Mouse (Mus musculus): Measurements from ENCODE around the gene Ttc4. TPM values are rescaled to one million over a fixed set of nuclear protein-coding genes. Genes with fewer than 3 reads are reported as not detected.
A peak's percentile ranks its signal among the peaks of the same experiment; 100 is the strongest.

The Ttc4 gene
- polyA plus RNA-seq, 1 experiment from 2014 or later = 79.5 TPM

DNA sequence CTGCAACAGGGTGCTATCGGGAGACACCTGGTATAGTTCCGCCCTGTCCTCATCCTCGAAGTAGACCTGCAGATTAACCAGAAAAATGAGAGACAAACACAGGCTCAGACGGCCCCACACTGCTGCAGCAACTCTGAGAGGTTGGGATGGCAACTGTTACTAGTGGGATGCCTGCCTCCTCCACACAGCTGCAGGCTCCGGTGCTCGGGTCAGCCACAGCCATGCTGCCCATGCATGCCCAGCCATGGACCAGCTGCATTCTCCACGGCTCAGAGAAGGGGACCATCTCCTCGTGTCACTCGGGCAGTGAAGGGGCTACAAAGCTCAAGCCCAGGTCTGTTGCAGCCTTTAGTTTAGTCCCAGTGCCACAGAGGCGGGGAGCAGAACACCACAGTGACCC, 13.1 kb downstream of the Ttc4 start:
- Histone ChIP-seq H3K9ac (replicated peaks; ENCODE audit: low read depth, low read length) (no peak overlapping the region), H3K9me3 (ENCODE audit: control insufficient read depth, low read depth, low read length) (no peaks in the 10 kb centered on the region), H3K27ac (ENCODE audit: low read length) (no peak overlapping the region), H3K4me3 (ENCODE audit: low read depth, low read length) (no peak overlapping the region), H3K4me2 (replicated peaks; ENCODE audit: low read depth, low read length) (no peak overlapping the region), H3K36me3 (ENCODE audit: control insufficient read depth, insufficient read depth, low read length) (peaks cover 82% of the 10 kb centered on the region), H3K4me1 (ENCODE audit: control insufficient read depth, insufficient read depth, low read length) (no peaks in the 10 kb centered on the region), H3K27me3 (ENCODE audit: control insufficient read depth, insufficient read depth, low read length) (no peaks in the 10 kb centered on the region)
- WGBS = 93% methylated on average over 10 of the region's 10 CpGs
- ATAC-seq (ENCODE audit: insufficient number of reproducible peaks, insufficient read depth, low FRiP score, low read depth) = no peak

DNA sequence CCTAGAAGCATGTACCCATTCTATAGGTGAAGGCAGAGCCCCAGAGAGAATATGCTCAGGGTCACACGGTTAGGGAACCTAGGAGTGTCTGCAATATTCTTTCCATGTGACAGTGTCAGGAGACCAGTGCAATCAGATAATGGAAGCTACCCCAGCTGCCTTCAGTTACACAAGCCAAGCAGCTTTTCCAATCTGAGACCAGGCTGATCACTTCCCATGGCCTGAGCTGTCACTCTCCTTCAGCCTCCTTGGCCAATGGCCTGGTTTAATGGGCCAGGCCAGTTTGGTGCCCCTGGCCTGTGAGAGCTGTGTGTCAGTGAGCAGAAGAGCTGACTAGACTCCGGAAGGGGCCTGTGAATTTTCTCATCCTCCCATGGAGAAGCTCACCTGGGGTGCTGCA, 13.5 kb downstream of the Ttc4 start:
- H3K9me3 ChIP-seq (ENCODE audit: control insufficient read depth, low read depth, low read length) = no peaks in the 10 kb centered on the region
- no peaks in the 10 kb centered on the region for H3K4me1 ChIP-seq (ENCODE audit: control insufficient read depth, insufficient read depth, low read length)
- 94% methylated on average over 2 of the region's 2 CpGs for WGBS
- peaks cover 80% of the 10 kb centered on the region for H3K36me3 ChIP-seq (ENCODE audit: control insufficient read depth, insufficient read depth, low read length)
- no peak overlapping the region for H3K4me2 ChIP-seq (replicated peaks; ENCODE audit: low read depth, low read length)
- no peak overlapping the region for H3K27ac ChIP-seq (ENCODE audit: low read length)
- no peak for ATAC-seq (ENCODE audit: insufficient number of reproducible peaks, insufficient read depth, low FRiP score, low read depth)
- H3K27me3 ChIP-seq (ENCODE audit: control insufficient read depth, insufficient read depth, low read length) = no peaks in the 10 kb centered on the region
- no peak overlapping the region for H3K9ac ChIP-seq (replicated peaks; ENCODE audit: low read depth, low read length)
- no peak overlapping the region for H3K4me3 ChIP-seq (ENCODE audit: low read depth, low read length)

DNA sequence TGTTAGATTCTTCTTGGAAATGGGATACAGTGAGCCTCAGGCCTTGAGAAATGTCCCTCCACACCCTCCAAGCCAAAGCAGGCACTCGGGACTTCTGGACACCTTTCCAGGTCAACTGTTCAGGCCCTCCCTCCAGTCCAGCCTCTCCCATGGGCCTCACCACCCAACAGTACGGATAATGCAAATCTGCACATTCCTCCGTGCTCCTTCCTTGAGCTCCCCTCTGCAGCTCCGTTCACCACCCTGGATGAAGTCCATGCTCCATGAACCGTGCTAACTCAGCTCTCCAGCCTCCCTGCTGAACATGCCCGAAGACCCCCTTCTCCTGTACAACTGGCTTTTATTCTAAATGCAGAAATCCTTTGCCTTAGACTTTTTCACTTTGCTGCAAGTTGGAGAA, 14.0 kb downstream of the Ttc4 start:
- Histone ChIP-seq H3K4me2 (replicated peaks; ENCODE audit: low read depth, low read length) (no peak overlapping the region), H3K36me3 (ENCODE audit: control insufficient read depth, insufficient read depth, low read length) (peaks cover 75% of the 10 kb centered on the region), H3K9me3 (ENCODE audit: control insufficient read depth, low read depth, low read length) (no peaks in the 10 kb centered on the region), H3K27me3 (ENCODE audit: control insufficient read depth, insufficient read depth, low read length) (no peaks in the 10 kb centered on the region), H3K4me1 (ENCODE audit: control insufficient read depth, insufficient read depth, low read length) (no peaks in the 10 kb centered on the region), H3K4me3 (ENCODE audit: low read depth, low read length) (no peak overlapping the region), H3K27ac (ENCODE audit: low read length) (no peak overlapping the region), H3K9ac (replicated peaks; ENCODE audit: low read depth, low read length) (no peak overlapping the region)
- ATAC-seq (ENCODE audit: insufficient number of reproducible peaks, insufficient read depth, low FRiP score, low read depth) = no peak
- 92% methylated on average over 6 of the region's 6 CpGs for WGBS

DNA sequence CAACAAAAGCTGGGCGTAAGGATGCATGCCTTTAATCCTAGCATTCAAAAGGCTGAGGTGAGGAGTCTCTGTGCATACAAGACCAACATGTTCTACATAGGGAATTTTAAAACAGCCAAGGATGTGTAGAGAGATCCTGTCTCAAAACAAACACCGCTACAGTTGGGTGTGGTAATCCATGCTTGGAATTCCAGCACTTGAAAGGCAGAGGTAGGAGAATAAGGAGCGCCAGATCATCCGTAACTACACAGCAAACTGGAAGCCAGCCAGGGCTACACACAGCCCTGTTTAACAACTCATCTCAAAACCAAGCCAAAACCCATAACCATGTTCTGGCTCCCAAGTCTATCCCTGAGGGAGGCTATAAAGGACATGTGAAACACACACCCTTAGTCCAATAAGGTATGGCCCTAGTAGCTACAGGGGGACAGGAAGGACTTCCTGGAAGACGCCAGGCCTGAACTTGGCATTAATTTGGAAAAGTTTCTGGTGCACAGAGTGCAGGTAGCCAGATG, 14.7 kb downstream of the Ttc4 start:
- Histone ChIP-seq H3K4me3 (ENCODE audit: low read depth, low read length) (no peak overlapping the region), H3K9ac (replicated peaks; ENCODE audit: low read depth, low read length) (no peak overlapping the region), H3K27ac (ENCODE audit: low read length) (no peak overlapping the region), H3K36me3 (ENCODE audit: control insufficient read depth, insufficient read depth, low read length) (peaks cover 70% of the 10 kb centered on the region), H3K9me3 (ENCODE audit: control insufficient read depth, low read depth, low read length) (no peaks in the 10 kb centered on the region), H3K27me3 (ENCODE audit: control insufficient read depth, insufficient read depth, low read length) (no peaks in the 10 kb centered on the region), H3K4me2 (replicated peaks; ENCODE audit: low read depth, low read length) (no peak overlapping the region), H3K4me1 (ENCODE audit: control insufficient read depth, insufficient read depth, low read length) (no peaks in the 10 kb centered on the region)
- WGBS = 88% methylated on average over 5 of the region's 5 CpGs
- ATAC-seq (ENCODE audit: insufficient number of reproducible peaks, insufficient read depth, low FRiP score, low read depth) = no peak

DNA sequence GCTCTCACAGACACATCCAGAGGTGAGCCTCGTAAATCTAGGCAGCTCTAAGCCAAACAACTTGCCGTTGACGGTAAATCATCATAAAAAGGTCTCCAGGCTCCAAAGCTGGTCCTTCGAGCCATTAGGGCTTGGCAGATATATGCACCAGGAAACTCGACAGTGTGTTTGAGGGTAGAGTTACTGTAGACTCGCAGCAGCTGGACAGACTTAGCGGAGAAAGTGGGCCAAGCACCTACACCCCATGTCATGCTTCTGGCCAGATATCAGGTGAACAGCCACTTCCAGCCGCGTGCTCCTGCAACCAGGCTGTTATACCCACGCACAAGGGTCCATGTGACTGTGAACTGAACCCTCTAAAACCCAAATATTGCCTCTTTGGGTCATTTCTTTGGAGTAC, 23.1 kb downstream of the Ttc4 start:
- no peak overlapping the region for H3K27ac ChIP-seq (ENCODE audit: low read length)
- no peak for ATAC-seq (ENCODE audit: insufficient number of reproducible peaks, insufficient read depth, low FRiP score, low read depth)
- H3K9me3 ChIP-seq (ENCODE audit: control insufficient read depth, low read depth, low read length) = no peaks in the 10 kb centered on the region
- whole genome bisulfite sequencing = 79% methylated on average over 10 of the region's 10 CpGs
- H3K4me3 ChIP-seq (ENCODE audit: low read depth, low read length) = no peak overlapping the region
- H3K4me2 ChIP-seq (replicated peaks; ENCODE audit: low read depth, low read length) = no peak overlapping the region
- H3K4me1 ChIP-seq (ENCODE audit: control insufficient read depth, insufficient read depth, low read length) = peaks cover 7% of the 10 kb centered on the region; the same call in 1 of the 2 replicates
- H3K9ac ChIP-seq (replicated peaks; ENCODE audit: low read depth, low read length) = no peak overlapping the region
- no peaks in the 10 kb centered on the region for H3K27me3 ChIP-seq (ENCODE audit: control insufficient read depth, insufficient read depth, low read length)
- peaks cover 20% of the 10 kb centered on the region for H3K36me3 ChIP-seq (ENCODE audit: control insufficient read depth, insufficient read depth, low read length)

DNA sequence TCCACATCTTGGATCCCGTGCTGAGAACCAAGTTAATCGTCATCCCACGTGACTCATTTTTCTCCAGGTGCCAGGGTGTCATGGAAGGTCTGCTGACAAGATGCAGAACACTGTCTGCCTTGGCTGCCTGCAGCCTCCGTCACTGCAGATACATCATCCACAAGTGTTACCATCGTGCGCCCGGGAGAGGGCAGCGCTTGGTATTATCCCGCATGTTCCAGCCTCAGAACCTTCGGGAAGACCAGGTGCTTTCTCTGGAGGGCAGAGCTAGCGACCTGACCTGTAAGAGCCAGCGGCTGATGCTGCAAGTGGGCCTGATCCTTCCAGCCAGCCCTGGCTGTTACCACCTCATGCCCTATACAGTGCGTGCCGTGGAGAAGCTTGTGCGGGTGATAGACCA, 25.7 kb downstream of the Ttc4 start:
- H3K27me3 ChIP-seq (ENCODE audit: control insufficient read depth, insufficient read depth, low read length) = no peaks in the 10 kb centered on the region
- 91% methylated on average over 15 of the region's 15 CpGs for WGBS
- ATAC-seq (ENCODE audit: insufficient number of reproducible peaks, insufficient read depth, low FRiP score, low read depth) = no peak
- no peak overlapping the region for H3K27ac ChIP-seq (ENCODE audit: low read length)
- no peaks in the 10 kb centered on the region for H3K9me3 ChIP-seq (ENCODE audit: control insufficient read depth, low read depth, low read length)
- no peak overlapping the region for H3K4me2 ChIP-seq (replicated peaks; ENCODE audit: low read depth, low read length)
- H3K4me3 ChIP-seq (ENCODE audit: low read depth, low read length) = no peak overlapping the region
- peaks cover 7% of the 10 kb centered on the region; the same call in 1 of the 2 replicates for H3K4me1 ChIP-seq (ENCODE audit: control insufficient read depth, insufficient read depth, low read length)
- no peak overlapping the region for H3K9ac ChIP-seq (replicated peaks; ENCODE audit: low read depth, low read length)
- H3K36me3 ChIP-seq (ENCODE audit: control insufficient read depth, insufficient read depth, low read length) = peaks cover 18% of the 10 kb centered on the region; the same call in 1 of the 2 replicates

DNA sequence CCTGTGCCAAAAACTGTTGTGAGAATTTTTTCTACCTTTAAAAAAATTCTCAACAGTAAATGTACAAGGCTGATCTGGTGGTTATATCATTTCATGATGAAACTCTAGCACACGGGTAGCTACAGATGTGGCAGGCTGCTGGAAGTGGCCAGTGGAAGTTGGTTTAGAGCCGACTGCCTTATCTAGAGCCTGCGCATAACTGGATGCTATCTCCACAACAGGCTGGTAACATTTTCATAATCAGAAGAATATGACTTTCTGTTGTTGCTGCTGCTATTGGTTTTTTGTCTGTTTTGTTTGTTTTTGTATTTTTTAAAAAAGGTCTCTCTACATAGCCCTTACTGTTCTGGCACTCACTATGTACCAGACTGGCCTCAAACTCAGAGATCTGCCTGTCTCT, 26.2 kb downstream of the Ttc4 start:
- 91% methylated on average over 3 of the region's 3 CpGs for WGBS
- Histone ChIP-seq H3K9ac (replicated peaks; ENCODE audit: low read depth, low read length) (no peak overlapping the region), H3K4me3 (ENCODE audit: low read depth, low read length) (no peak overlapping the region), H3K4me1 (ENCODE audit: control insufficient read depth, insufficient read depth, low read length) (peaks cover 7% of the 10 kb centered on the region; the same call in 1 of the 2 replicates), H3K27ac (ENCODE audit: low read length) (no peak overlapping the region), H3K9me3 (ENCODE audit: control insufficient read depth, low read depth, low read length) (no peaks in the 10 kb centered on the region), H3K27me3 (ENCODE audit: control insufficient read depth, insufficient read depth, low read length) (no peaks in the 10 kb centered on the region), H3K36me3 (ENCODE audit: control insufficient read depth, insufficient read depth, low read length) (peaks cover 16% of the 10 kb centered on the region; the same call in 1 of the 2 replicates), H3K4me2 (replicated peaks; ENCODE audit: low read depth, low read length) (no peak overlapping the region)
- ATAC-seq (ENCODE audit: insufficient number of reproducible peaks, insufficient read depth, low FRiP score, low read depth) = no peak

DNA sequence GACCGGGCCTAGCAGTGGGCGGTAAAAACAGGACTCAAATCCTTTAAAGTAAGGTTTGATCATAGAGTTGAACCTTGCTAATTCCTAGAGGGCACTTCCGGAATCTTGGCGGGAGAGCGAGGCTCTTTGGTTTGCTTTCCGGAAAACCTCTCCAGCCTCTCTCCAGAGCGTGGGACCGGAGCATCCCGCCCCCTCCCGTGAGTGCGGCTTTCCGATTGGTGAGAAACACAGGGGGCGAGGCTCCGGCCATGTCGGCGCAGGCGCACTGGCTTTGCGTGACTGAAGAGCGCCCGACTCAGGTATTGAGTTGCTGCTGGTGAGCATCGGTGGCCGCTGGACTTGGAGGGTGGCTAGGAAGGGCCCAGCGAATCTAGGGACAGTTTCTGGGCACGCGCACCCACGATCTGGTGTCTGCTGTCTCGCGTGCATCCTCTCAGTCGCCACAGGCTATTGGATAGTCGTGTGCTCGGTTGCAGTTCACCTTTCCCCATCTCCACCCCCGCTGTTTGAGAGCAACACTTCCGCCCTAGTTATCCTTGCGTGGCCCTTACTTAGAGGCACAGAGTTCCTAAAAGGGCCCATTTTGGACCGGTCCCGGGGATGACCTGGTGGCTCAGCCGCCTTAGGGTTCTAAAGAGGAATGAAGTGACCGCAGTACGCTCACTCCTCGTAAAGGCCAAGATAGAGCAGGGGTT, 27.8 kb downstream of the Ttc4 start, which contains the start of gene Pars2:
TSS of gene Pars2 (plus strand) at position 237 of the 695 bp plus-strand sequence.
- WGBS = 3% methylated on average over 40 of the region's 40 CpGs
- peak; percentile 97 for ATAC-seq (ENCODE audit: insufficient number of reproducible peaks, insufficient read depth, low FRiP score, low read depth)
- peaks cover 7% of the 10 kb centered on the region; the same call in 1 of the 2 replicates for H3K4me1 ChIP-seq (ENCODE audit: control insufficient read depth, insufficient read depth, low read length)

More for the DNA sequence above, 27.8 kb downstream of the Ttc4 start, which contains the start of gene Pars2:
- Histone ChIP-seq H3K9ac (replicated peaks; ENCODE audit: low read depth, low read length) (peak within 1 kb of the TSS; percentile 78), H3K27ac (ENCODE audit: low read length) (peak within 1 kb of the TSS; percentile 73; the same call in 1 of the 2 replicates), H3K4me3 (ENCODE audit: low read depth, low read length) (peak within 1 kb of the TSS; percentile 65), H3K27me3 (ENCODE audit: control insufficient read depth, insufficient read depth, low read length) (no peaks in the 10 kb centered on the region), H3K9me3 (ENCODE audit: control insufficient read depth, low read depth, low read length) (no peaks in the 10 kb centered on the region), H3K4me2 (replicated peaks; ENCODE audit: low read depth, low read length) (peak within 1 kb of the TSS; percentile 91), H3K36me3 (ENCODE audit: control insufficient read depth, insufficient read depth, low read length) (peaks cover 12% of the 10 kb centered on the region; the same call in 1 of the 2 replicates)
